18 mouse cellular contexts compared by ENCODE assay signal in genomic region chr9:44877686-44878085, GRCm38 (mm10). TPM values are rescaled to one million over a fixed set of nuclear protein-coding genes. Genes with fewer than 3 reads are reported as not detected.
DNase-seq lines count a peak whose midpoint lies in the region; ATAC-seq and TF ChIP-seq lines count a peak whose summit lies in the region.
"Had no signal": no experiment of that assay in that cellular context is flagged by ENCODE, and none has a peak within 500 bp of the region (broad histone marks: within the 10 kb centered on the region; RNA-seq: fewer than 3 reads in every experiment).

No protein-coding gene starts in this region.

- no peak for ATAC-seq in intestine, embryonic 15.5 days
- ATAC-seq in neural tube, embryonic 15.5 days (ENCODE audit: low FRiP score) = no peak
- ATAC-seq: inflammation-experienced regulatory T-cells, adult 6 months had no signal

- no peaks in the 10 kb centered on the region for H3K36me3 ChIP-seq in intestine, embryonic 15.5 days
- H3K36me3 ChIP-seq in neural tube, embryonic 15.5 days = no peaks in the 10 kb centered on the region

- H3K4me3 ChIP-seq in cerebellum, adult 2 months (replicated peaks; ENCODE audit: insufficient read depth, low read depth, low read length) = peak overlapping the region; percentile 22
- H3K4me3 ChIP-seq in left cerebral cortex, adult 2 months = peak overlapping the region; percentile 92
- no peak overlapping the region for H3K4me3 ChIP-seq in intestine, embryonic 15.5 days (replicated peaks)
- 0 out of 2 replicates have a peak overlapping the region, but pooled peaks have one; percentile 68 for H3K4me3 ChIP-seq in neural tube, embryonic 15.5 days (replicated peaks)
- H3K4me3 ChIP-seq: lung, embryonic 15.5 days; megakaryocyte, embryonic 14.5 days had no signal

- TF ChIP-seq POLR2A in cerebellum, adult 2 months (IDR thresholded peaks at IDR 0.05; ENCODE audit: borderline replicate concordance, insufficient read depth, low read length) = no peak

- peak overlapping the region; percentile 14; the same call in 1 of the 2 replicates for H3K4me2 ChIP-seq in intestine, embryonic 15.5 days (replicated peaks)
- peak overlapping the region; percentile 75 for H3K4me2 ChIP-seq in neural tube, embryonic 15.5 days
- H3K4me2 ChIP-seq: lung, embryonic 15.5 days had no signal

- no peaks in the 10 kb centered on the region for H3K27me3 ChIP-seq in cerebellum, adult 2 months (ENCODE audit: control insufficient read depth, insufficient read depth, low read length)
- no peaks in the 10 kb centered on the region for H3K27me3 ChIP-seq in intestine, embryonic 15.5 days (replicated peaks)
- H3K27me3 ChIP-seq in neural tube, embryonic 15.5 days (replicated peaks) = no peaks in the 10 kb centered on the region
- H3K27me3 ChIP-seq: lung, embryonic 15.5 days; megakaryocyte, embryonic 14.5 days had no signal

- no peak for DNase-seq in cerebellum, adult 2 months
- no peak for DNase-seq in cerebellum, postnatal 25 days
- no peak for DNase-seq in left cerebral cortex, adult 2 months (ENCODE audit: extremely low spot score in 1 of 2, low spot score in 2 of 2)
- no peak for DNase-seq in left cerebral cortex, postnatal 4 days
- no peak for DNase-seq in B cell, adult 2 months
- DNase-seq in spleen, postnatal 4 days (ENCODE audit: low spot score in 2 of 2) = no peak
- DNase-seq: adrenal gland, postnatal 36 days; heart, adult 11 months; kidney, postnatal 25 days; liver; right cerebral cortex, adult 18-20 months; spleen, adult 18-20 months; thymus, postnatal 36 days had no signal

- 46% methylated on average over 7 of the region's 7 CpGs for WGBS in cerebellum, adult 2 months
- WGBS in intestine, embryonic 15.5 days = 70% methylated on average over 7 of the region's 7 CpGs
- 76% methylated on average over 7 of the region's 7 CpGs for WGBS in neural tube, embryonic 15.5 days

- no peak overlapping the region for H3K9ac ChIP-seq in intestine, embryonic 15.5 days
- no peak overlapping the region for H3K9ac ChIP-seq in neural tube, embryonic 15.5 days (replicated peaks)
- H3K9ac ChIP-seq: lung, embryonic 15.5 days had no signal

- intact Hi-C loops in left cerebral cortex, adult 2 months (cut with DNase I) = no loop called here
- intact Hi-C loops in left cerebral cortex, postnatal 4 days (cut with DNase I) = no loop called here

- no peak overlapping the region for H3K27ac ChIP-seq in cerebellum, adult 2 months (ENCODE audit: insufficient read depth, low read length)
- H3K27ac ChIP-seq in left cerebral cortex, adult 2 months = no peak overlapping the region
- H3K27ac ChIP-seq in intestine, embryonic 15.5 days = no peak overlapping the region
- no peak overlapping the region for H3K27ac ChIP-seq in neural tube, embryonic 15.5 days (replicated peaks)
- H3K27ac ChIP-seq: lung, embryonic 15.5 days had no signal

- no peak for TF ChIP-seq CTCF in cerebellum, adult 2 months (IDR thresholded peaks at IDR 0.05; ENCODE audit: borderline replicate concordance, insufficient read depth, low read depth, low read length)
- no peak for TF ChIP-seq CTCF in left cerebral cortex, adult 2 months (IDR thresholded peaks at IDR 0.05)

- H3K9me3 ChIP-seq in intestine, embryonic 15.5 days = no peaks in the 10 kb centered on the region
- H3K9me3 ChIP-seq in neural tube, embryonic 15.5 days (replicated peaks) = no peaks in the 10 kb centered on the region
- H3K9me3 ChIP-seq: lung, embryonic 15.5 days; megakaryocyte, embryonic 14.5 days had no signal

- peaks cover 27% of the 10 kb centered on the region; the same call in 1 of the 2 replicates for H3K4me1 ChIP-seq in cerebellum, adult 2 months (ENCODE audit: control insufficient read depth, insufficient read depth, low read length)
- H3K4me1 ChIP-seq in intestine, embryonic 15.5 days (replicated peaks) = peaks cover 51% of the 10 kb centered on the region
- peaks cover 72% of the 10 kb centered on the region for H3K4me1 ChIP-seq in neural tube, embryonic 15.5 days

RNA-seq across cellular contexts. Expression of gene Kmt2a, which starts 3.4 kb away (rescaled TPM):
- 31.3 and 39.0 TPM in 2 replicates for polyA plus RNA-seq in cerebellum, adult 2 months (2012; rRNA removed)
- 10 to 100 TPM; 81.5 to 97.4 TPM for total RNA-seq in left cerebral cortex, adult 2 months (2021)
- total RNA-seq in left cerebral cortex, postnatal 4 days (2021) = 10 to 100 TPM; 67.5 to 70.0 TPM
- polyA plus RNA-seq in intestine, embryonic 15.5 days (2015; fragmentation: Nextera tagmentation; extraction: Ambion mirVana) = 11.5 and 13.1 TPM in 2 replicates
- 20.3 and 23.3 TPM in 2 replicates for polyA plus RNA-seq in neural tube, embryonic 15.5 days (2015; fragmentation: Nextera tagmentation; extraction: Ambion mirVana)

RNA-seq across cellular contexts. Expression of gene Atp5l, which starts 42.9 kb away (rescaled TPM):
- polyA plus RNA-seq in cerebellum, adult 2 months (2012; rRNA removed) = 989 and 996 TPM in 2 replicates
- 100 to 1,000 TPM; 302 to 340 TPM for total RNA-seq in left cerebral cortex, adult 2 months (2021)
- total RNA-seq in left cerebral cortex, postnatal 4 days (2021) = 100 to 1,000 TPM; 325 to 329 TPM
- 920 and 926 TPM in 2 replicates for polyA plus RNA-seq in intestine, embryonic 15.5 days (2015; fragmentation: Nextera tagmentation; extraction: Ambion mirVana)
- 830 and 890 TPM in 2 replicates for polyA plus RNA-seq in neural tube, embryonic 15.5 days (2015; fragmentation: Nextera tagmentation; extraction: Ambion mirVana)
